Mouse (Mus musculus) embryo, embryonic 11.5 days (tissue): ENCODE measurements around the gene Ttc39d.
A peak's percentile ranks its signal among the peaks of the same experiment; 100 is the strongest.
"Not testable (repeated sequence)": the region's sequence is repeated elsewhere in the genome, so short reads cannot be mapped to it uniquely, and the experiment has no call there.

Experiments
- DNase-seq: peaks from one replicate; pipeline ENCODE4 v3.0.0-alpha.2; 2012; ENCODE audit warnings: low read depth, low spot score

Gene Ttc39d

DNA sequence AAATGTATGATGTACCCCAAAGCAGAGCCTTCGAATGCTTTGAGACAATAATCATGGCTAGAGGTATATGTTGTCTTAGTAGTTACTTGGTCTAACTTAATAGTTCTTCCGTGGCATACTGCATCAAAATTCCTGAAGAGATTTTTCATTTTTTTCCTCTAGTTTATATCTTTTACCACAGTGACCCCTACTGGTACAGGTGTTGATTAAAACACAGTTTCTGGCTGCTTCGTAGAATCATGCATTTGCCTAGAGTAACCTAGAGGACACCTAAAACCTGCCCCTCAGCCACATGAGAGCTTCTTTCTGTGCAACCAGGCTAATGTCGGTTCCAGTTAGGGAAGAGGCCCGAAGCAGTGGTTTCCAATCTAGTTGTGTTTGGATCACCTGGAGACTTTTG, 14.2 kb upstream of the Ttc39d start:
- no peak for DNase-seq

DNA sequence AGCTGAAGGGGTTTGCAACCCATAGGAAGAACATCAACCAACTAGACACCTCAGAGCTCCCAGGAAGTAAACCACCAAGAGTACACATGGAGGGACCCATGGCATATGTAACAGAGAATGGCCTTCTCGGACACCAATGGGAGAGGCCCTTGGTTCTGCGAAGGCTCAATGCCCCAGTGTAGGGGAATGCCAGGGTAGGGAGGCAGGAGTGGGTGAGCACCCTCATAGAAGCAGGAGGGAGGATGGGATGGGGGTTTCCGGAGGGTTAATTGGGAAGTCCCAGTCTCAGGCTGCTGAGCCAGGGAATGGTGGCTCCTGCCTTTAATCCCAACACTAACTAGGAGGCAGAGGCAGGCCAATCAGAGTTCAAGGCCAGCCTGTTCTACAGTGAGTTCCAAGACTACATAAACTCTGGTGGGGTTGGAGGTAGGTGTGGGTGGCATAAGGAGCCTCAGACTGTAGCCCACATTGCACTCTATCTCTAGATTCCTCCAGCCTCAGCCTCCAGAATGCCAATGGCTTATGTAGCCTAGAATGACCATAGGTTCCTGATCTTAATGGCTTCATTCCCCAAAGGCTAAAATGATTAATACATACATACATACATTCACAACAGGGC, 8.0 kb upstream of the Ttc39d start:
- no peak for DNase-seq

DNA sequence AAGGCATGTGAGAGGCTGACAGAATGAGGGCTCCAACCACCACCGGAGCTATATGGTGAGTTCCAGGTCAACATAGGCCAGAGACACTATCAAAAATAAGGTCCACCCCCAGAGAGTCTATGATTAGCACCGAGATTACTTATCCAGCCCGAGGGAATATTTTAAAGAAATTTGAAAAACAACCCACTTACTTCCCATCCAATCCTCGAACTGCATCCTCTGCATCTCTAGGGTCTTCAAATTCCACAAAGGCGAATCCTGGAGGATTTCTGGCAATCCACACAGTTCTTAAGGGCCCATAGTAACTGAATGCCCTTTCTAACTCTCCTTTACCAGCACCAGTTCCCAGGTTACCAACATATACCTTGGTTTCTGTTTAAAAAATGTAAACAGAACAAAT, 1.6 kb upstream of the Ttc39d start:
- DNase-seq = no peak

DNA sequence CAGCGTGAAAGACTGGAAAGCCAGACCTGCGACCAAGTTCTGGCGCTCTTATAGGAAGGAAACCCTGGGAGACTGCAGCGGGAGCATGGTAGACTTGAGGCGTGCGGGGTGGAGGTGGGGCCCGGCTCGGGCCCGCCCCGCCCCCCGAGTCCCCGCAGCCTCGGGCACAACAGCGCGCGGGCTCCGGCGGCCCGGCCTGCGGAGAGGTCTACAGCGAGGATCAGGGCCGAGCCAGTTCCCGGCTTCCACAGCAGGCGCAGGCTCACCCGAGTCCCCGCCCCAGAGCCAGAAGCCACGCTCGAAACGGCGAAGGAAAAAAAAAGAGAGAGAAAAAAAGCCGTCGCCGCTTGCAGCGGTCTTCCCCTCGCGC, 974 bp upstream of the Ttc39d start:
- no peak for DNase-seq

DNA sequence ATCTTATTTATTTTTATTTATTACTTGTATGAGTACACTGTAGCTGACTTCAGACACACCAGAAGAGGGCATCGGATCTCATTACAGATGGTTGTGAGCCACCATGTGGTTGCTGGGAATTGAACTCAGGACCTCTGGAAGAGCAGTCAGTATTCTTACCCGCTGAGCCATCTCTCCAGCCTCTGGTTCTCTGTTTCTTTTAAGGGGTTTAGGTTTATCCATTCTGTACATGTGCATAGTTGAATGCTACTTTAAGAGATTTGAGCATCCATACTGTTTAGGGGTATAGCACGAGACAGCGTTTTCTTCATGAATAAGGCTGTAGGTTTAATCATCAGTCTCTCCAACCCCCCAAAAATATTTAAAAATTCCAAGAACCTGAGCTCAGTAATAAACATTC, 6.7 kb downstream of the Ttc39d start:
- not testable (repeated sequence) for DNase-seq

DNA sequence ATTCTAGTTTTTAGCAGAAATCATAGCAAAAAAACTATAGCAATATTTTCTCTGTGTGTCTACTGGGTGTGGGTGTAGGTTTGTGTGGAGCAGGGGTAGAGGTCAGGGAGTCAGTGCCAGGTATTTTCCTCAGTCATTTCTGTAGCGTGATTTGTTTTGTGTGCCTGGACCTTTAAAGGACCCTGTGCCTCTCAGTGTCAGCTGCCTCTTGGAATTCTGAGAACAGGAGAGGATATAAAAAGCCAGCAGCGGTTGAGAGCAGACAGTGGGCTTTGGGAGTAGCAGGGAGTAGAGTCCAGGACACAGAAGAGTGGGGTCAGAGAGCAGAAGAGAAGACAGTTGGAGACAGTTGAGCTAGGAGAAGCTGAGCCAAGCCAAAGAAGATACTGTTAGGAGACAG, 12.9 kb downstream of the Ttc39d start:
- no peak for DNase-seq

DNA sequence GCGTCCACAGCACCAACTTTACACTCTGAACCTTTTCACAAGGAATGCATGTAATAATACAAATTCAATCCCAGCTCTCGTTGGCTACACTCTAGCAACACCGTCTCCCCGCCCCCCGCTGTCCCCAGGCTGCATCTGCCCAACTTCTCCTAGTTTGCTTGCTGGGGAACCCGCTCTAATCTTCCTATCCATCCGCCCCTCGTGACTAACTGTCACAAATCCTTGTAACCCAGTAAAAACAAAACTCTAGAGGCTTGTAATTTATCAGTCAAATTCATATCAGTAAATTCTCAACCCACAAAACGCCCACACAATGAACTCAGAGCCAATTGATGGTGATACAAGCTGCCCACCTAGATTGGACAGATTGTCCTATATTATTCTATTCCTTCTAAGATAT, 13.9 kb downstream of the Ttc39d start:
- no peak for DNase-seq

DNA sequence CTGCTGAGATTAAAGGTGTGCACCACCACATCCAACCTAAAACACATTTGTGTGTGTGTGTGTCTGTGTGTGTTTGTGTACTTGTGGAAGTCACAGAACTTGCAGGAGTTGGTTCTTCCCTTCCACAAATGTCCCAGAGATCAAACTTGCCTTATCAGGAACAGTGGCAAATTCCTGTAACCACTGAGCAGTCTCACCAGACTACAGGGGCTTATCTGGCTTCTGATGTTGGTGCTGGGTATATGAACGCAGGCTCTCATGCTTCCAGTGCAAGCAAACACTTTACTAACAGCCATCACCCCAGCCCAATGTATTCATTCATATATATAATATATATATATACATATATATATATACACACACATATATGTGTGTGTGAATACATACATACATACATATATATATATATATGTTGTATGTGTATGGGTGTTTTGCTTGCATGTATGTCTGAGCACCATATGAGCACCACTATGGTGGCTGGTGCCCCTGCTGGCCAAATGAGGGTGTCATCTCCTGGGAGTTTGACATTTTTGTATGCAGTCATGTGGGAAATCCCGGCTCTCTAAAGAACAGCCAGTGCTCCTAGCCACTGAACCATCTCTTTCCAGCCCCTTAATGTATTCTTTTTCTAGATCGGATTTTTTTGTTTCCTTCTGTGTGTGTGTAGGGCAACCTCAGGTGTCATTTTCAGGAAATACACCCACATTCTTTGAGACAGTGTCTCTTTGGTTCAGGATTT, 14.8 kb downstream of the Ttc39d start:
- no peak for DNase-seq

DNA sequence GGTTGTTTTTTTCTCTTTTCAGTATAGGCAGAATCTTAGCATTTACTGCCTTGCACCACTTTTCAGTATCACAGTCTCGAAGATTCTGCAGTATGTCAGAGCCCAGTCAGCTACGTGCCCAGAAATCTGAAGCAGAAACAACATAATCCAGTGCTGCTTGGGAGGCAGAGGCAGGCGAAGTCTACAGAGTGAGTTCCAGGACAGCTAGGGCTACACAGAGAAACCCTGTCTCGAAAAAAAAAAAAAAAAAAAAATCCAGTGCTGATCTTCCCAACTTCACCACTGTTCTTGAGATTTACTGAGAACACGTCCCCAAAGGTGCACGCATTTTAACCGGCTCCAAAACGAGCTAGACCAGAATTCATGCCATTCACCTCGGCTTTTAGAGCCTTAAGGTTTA, 16.6 kb downstream of the Ttc39d start:
- DNase-seq = no peak

DNA sequence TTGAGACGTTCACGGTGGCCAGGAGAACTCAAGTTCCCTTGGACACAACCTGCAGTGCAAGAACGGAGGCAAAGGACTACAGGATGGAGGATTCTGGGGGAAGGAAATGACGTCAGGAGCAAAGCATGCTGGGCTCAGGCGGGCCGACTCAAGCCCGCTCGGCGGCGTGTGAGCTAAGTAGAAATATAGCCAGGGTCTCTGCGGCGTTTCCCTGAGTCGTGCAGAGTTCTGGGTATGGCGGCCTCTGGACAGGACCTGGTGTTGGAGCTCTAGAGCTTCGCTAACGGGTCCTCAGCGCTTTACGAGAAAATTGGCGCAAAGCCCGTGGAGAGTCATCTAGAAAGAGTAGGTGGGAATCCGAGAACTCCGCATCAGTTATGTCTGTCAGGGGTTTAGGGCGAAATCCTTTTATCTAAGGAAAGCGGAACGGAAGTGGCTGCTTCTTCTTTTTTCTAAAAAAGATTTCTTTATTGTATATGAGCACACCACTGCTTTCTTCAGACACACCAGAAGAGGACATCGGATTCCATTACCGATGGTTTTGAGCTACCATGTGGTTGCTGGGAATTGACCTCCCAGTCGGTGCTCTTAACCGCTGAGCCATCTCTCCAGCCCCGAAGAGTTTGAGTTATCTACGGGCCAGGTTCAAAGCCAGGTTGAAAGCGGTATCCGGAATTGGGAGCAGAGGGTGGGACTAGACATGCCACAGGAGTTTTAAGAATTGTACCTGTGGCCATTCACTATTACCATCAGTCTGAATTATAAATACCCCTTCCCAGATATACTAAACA, 17.3 kb downstream of the Ttc39d start, which contains the start of gene Gemin6:
Gene Gemin6 (plus strand): TSS at position 116 of the 791 bp plus-strand sequence.
- peak; percentile 84 for DNase-seq

DNA sequence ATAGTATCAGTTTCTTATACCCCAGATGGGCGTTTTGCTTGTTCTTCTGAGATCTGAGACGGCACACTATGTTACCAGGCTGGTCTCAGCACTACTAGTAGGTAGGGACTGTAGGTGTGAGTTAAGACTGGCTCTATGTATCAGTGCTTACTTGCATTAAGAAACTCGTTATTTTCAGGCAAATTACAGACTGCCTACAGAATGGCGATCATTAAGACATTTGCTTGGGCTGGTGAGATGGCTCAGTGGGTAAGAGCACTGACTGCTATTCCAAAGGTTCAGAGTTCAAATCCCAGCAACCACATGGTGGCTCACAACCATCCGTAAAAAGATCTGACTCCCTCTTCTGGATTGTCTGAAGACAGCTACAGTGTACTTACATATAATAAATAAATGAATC, 17.9 kb downstream of the Ttc39d start:
- not testable (repeated sequence) for DNase-seq

DNA sequence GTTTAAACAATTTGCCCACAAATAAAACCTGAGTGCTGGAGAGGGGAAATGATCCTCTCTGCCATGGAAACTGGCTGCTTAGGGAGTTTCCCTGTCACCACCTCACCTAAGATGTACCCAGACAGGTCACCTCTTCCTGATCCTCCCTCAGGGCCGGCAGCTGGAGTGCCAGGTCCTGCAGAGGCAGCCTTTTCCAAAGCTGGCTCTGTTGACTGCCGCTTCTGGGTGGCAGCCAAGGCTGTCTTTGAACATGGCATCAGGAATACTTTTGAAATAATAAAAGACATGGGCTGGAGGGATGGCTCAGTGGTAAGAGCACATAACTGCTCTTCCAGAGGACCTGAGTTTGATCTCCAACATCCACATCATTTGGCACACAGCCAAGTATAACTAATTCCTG, 22.1 kb downstream of the Ttc39d start:
- no peak for DNase-seq

DNA sequence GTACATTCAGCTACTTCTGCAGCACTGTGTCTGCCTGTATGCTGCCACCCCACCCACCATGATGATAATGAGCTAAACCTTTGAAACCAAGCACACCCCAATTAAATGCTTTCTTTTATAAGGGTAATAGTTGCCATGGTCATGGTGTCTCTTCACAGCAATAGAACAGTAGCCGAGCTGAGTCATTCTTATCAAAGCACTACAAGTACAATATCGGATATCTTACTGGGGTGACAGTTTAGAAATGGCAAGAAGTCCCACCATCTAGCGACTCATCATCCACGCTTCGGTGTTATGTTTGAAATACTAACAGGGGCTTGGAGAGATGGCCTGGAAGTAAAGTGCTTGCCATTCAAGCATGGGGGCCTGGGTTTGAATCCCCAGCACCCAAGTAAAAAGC, 26.6 kb downstream of the Ttc39d start:
- no peak for DNase-seq

DNA sequence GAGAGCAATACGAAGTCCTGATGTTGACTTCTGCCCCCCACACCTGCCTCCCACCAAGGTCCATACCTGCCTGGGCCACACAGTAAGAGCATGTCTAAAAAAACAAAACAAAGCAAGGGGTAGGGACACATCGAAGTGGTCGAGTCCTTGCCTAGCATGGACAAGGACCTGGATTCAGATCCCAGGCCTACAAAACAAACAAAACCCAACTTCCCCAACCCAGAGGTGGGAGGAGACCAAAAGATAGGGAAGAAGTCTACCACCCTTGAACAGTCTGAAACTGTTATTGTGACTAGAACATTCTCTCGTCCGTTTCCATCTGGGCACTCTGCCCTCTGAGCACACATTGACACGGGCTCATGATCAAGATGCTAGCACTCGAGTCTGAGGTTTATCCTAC, 27.1 kb downstream of the Ttc39d start:
- DNase-seq = no peak

DNA sequence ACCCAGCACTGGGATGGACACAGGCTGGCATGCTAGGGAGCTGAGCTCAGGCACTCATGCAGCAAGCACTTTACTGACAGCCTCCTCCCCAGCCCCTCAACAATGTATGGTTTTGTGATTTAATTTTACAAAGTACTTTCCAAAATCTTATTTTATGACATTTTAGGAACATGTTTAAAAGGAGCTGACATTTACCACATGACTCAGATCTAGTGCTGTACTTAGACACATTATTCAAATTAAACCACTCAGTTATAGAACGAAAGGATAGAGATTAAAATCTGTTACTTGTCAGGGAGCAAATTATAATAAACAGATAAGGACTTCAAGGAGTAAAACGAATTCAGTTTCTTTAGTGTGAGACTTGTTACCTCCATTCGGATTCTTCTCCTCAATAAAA, 28.2 kb downstream of the Ttc39d start:
- no peak for DNase-seq

DNA sequence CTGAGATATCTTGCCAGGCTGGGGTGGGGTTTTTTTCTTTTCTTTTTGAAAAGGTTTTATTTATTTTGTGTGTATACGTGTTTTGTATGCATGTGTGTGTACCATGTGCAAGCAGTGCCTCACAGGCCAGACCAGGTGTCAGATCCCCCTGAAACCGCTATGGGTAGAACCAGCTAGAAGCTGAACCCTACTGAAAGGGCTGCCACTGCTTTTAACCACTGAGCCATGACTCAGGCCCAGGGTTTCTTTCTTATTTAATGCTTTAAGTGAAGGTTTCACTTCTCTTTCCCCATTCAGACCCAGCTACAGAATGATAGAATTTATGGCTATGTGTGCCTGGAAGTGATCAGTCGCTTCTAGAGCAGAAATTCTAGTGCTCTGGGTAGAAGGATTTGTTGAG, 29.5 kb downstream of the Ttc39d start:
- no peak for DNase-seq

DNA sequence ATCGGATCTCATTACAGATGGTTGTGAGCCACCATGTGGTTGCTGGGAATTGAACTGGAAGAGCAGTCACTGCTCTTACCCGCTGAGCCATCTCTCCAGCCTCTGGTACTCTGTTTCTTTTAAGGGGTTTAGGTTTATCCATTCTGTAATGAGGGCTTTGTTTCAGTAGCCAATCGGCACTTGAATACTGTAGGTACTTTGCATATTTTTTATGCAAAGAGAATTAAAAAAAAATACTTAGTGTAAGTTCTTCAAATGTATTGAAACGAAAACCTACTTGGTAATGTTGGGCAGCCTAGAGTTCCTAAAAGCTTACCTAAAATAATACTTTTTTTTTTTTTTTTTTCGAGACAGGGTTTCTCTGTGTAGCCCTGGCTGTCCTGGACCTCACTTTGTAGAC, 30.2 kb downstream of the Ttc39d start:
- no peak for DNase-seq

DNA sequence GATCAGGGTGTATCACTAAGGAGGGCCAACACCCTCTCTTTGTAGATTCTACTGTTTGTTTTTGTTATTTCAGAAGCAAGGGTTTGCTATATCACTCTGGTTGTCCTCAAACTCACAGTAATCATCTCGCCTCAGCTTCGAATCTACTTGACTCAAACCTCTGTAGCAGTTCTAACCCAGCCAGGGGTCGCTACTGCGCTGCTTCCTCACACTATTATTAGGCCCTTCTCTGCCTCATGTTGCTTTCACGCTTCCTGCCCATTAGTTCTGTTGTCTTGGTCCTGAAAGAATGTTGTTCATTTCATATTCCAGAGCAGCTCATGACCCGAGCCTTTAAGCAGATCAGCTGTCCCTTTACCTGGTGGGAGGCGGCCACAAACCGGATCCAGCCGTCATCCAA, 34.3 kb downstream of the Ttc39d start:
- no peak for DNase-seq

DNA sequence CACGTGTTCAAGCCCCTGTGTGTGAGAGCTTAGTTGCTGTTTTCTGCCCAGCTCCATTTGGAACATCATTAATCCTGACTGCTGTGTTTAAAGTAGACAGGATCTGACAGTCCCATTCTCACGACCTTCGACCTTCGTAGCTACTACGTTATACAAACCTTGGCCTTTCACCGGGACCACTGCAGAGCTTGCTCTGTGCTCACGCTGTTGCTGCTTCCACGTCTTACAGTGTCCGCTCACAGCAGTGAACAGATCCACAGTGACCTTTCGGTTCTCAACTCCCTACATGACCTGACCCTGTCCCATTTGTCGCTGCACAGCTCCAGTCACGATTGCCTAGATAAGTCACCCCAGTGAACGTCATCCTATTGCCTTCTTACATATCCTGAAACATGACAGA, 35.9 kb downstream of the Ttc39d start:
- DNase-seq = no peak

DNA sequence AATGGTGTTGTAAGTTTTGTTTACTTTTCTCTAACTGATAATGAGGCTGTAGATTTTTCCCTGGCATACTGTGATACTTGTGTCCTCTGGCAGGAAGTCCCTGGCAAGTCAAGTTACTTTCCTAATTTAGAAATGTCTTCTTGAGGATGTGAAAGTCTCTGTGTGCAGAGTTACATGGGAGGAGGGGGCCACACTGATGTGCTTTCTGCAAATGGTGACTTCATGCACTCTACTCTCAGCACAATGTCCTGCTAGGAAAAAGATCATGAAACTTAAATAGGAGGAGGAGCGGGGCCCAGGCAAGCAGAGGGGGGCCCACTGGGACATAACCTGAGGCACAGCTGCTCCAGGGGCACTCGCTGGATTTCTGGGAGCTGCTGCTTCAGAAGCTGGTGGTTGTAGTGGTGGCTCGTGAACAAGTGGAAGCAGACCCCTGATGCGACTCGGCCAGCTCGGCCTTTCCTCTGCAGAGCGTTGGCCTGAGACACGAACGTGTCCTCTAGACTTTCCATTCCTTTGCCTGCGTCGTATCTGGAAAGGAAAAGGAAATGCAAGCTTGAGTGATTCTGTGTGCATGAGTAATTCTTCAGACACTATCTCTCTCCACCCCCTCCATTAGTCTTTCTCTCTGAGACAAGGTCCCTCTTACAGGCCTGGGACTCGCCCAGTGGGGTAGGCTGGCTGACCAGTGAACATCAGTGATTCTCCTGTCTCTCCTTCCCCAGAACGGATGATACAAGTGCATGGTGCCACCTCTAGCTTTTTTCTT, 45.7 kb downstream of the Ttc39d start:
- DNase-seq = no peak

DNA sequence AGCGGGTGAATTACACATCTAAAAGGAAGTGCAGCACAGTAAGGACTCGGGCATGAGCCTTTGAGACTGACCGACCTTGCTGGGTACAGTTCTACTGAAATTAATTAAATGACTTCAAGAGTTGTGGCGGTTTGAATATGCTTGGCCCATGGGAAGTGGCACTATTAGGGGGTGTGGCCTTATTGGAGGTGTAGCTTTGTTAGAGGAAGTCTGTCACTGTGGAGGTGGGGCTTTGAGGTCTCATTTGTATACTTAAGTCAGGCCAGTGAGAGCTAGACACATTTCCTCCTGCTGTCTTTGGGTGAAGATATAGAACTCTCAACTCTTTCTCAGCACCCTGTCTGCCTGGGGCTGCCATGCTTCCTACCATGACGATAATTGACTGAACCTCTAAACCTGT, 47.2 kb downstream of the Ttc39d start:
- no peak for DNase-seq

DNA sequence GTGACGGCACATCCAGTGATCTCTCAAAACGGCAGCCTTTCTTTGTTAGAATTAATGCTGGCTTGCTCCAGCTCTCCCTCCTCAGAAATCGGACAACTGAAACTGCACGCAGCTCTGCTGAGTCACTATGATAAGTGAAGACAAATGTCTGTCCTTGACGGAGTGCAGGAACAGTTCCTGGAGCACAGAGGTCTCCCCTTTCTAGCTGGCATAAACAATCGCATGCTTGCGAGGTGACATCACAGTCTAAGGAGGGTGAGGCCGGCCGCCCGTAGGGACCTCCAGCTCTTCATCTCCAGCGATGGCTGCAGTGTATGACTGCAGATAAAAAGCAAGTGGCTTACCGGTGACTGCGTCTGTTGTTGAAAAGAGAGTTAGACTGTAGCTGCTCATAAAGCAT, 47.9 kb downstream of the Ttc39d start:
- DNase-seq = peak; percentile 16
